Mouse (Mus musculus): Measurements from ENCODE around the gene Atp1b1. TPM values are rescaled to one million over a fixed set of nuclear protein-coding genes. Genes with fewer than 3 reads are reported as not detected.

Atp1b1 gene
- total and polyA plus RNA-seq, 3 experiments = 0.23 to 0.43 TPM; not detected in 1

GRCm38 (mm10) chr1:164453146-164453545, 5.0 kb downstream of the Atp1b1 start:
- no peak for DNase-seq (ENCODE audit: low read depth, low spot score)
- Histone ChIP-seq H3K36me3 (ENCODE audit: control insufficient read depth in 1 of 2, insufficient read depth in 2 of 2, low read length in 2 of 2) (no peaks in the 10 kb centered on the region), H3K27ac (ENCODE audit: control insufficient read depth, low read depth, low read length) (no peak overlapping the region)

GRCm38 (mm10) chr1:164452580-164452979, 5.6 kb downstream of the Atp1b1 start:
- no peak overlapping the region for H3K27ac ChIP-seq (ENCODE audit: control insufficient read depth, low read depth, low read length)
- H3K79me2 ChIP-seq (ENCODE audit: control insufficient read depth, insufficient read depth, low read length, poor library complexity) = no peaks in the 10 kb centered on the region
- H3K9me3 ChIP-seq (replicated peaks; ENCODE audit: insufficient read depth, low read length) = no peaks in the 10 kb centered on the region
- TF ChIP-seq NELFE (IDR thresholded peaks at IDR 0.05; ENCODE audit: low read depth, low read length) (no peak), CHD1 (IDR thresholded peaks at IDR 0.05; ENCODE audit: low read depth, low read length) (no peak), ZKSCAN1 (IDR thresholded peaks at IDR 0.05; ENCODE audit: low read depth, low read length) (no peak), ETS1 (IDR thresholded peaks at IDR 0.05; ENCODE audit: low read depth, low read length) (no peak), MAX (IDR thresholded peaks at IDR 0.05; ENCODE audit: low read length) (no peak), KAT2A (conservative IDR thresholded peaks at IDR 0.05; ENCODE audit: low read depth, low read length) (no peak), CHD2 (IDR thresholded peaks at IDR 0.05; ENCODE audit: low read length) (no peak), BHLHE40 (IDR thresholded peaks at IDR 0.05; ENCODE audit: borderline replicate concordance, low read depth, low read length) (no peak), TCF12 (IDR thresholded peaks at IDR 0.05; ENCODE audit: low read depth, low read length) (no peak)
- no peak overlapping the region for H3K4me3 ChIP-seq (ENCODE audit: control insufficient read depth in 1 of 2, insufficient read depth in 1 of 2, low read depth in 2 of 2, low read length in 2 of 2)
- no peaks in the 10 kb centered on the region for H3K27me3 ChIP-seq (ENCODE audit: control insufficient read depth in 1 of 2, insufficient read depth in 2 of 2, low read length in 2 of 2)
- H3K4me1 ChIP-seq (ENCODE audit: control insufficient read depth in 1 of 2, insufficient read depth in 2 of 2, low read length in 2 of 2) = no peaks in the 10 kb centered on the region
- H3K36me3 ChIP-seq (ENCODE audit: control insufficient read depth in 1 of 2, insufficient read depth in 2 of 2, low read length in 2 of 2) = no peaks in the 10 kb centered on the region
- no peak for DNase-seq (ENCODE audit: low read depth, low spot score)
- no peak overlapping the region for H3K9ac ChIP-seq (ENCODE audit: control insufficient read depth, low read depth, low read length, poor library complexity, severe bottlenecking)

More at GRCm38 (mm10) chr1:164453146-164453545, 5.0 kb downstream of the Atp1b1 start:
- H3K79me2 ChIP-seq (ENCODE audit: control insufficient read depth, insufficient read depth, low read length, poor library complexity) = no peaks in the 10 kb centered on the region
- H3K4me1 ChIP-seq (ENCODE audit: control insufficient read depth in 1 of 2, insufficient read depth in 2 of 2, low read length in 2 of 2) = no peaks in the 10 kb centered on the region
- TF ChIP-seq ELF1 (IDR thresholded peaks at IDR 0.05; ENCODE audit: low read depth, low read length) (no peak), TAL1 (IDR thresholded peaks at IDR 0.05; ENCODE audit: low read length) (no peak), MAZ (IDR thresholded peaks at IDR 0.05; ENCODE audit: low read depth, low read length) (no peak), POLR2AphosphoS5 (IDR thresholded peaks at IDR 0.05; ENCODE audit: borderline replicate concordance, low read depth, low read length) (no peak), ZKSCAN1 (IDR thresholded peaks at IDR 0.05; ENCODE audit: low read depth, low read length) (no peak)
- H3K9me3 ChIP-seq (replicated peaks; ENCODE audit: insufficient read depth, low read length) = no peaks in the 10 kb centered on the region
- H3K9ac ChIP-seq (ENCODE audit: control insufficient read depth, low read depth, low read length, poor library complexity, severe bottlenecking) = no peak overlapping the region
- H3K27me3 ChIP-seq (ENCODE audit: control insufficient read depth in 1 of 2, insufficient read depth in 2 of 2, low read length in 2 of 2) = no peaks in the 10 kb centered on the region
- no peak overlapping the region for H3K4me3 ChIP-seq (ENCODE audit: control insufficient read depth in 1 of 2, insufficient read depth in 1 of 2, low read depth in 2 of 2, low read length in 2 of 2)

GRCm38 (mm10) chr1:164451346-164451745, 6.8 kb downstream of the Atp1b1 start:
- Histone ChIP-seq H3K36me3 (ENCODE audit: control insufficient read depth in 1 of 2, insufficient read depth in 2 of 2, low read length in 2 of 2) (no peaks in the 10 kb centered on the region), H3K9ac (ENCODE audit: control insufficient read depth, low read depth, low read length, poor library complexity, severe bottlenecking) (no peak overlapping the region), H3K9me3 (replicated peaks; ENCODE audit: insufficient read depth, low read length) (no peaks in the 10 kb centered on the region), H3K4me1 (ENCODE audit: control insufficient read depth in 1 of 2, insufficient read depth in 2 of 2, low read length in 2 of 2) (no peaks in the 10 kb centered on the region), H3K27me3 (ENCODE audit: control insufficient read depth in 1 of 2, insufficient read depth in 2 of 2, low read length in 2 of 2) (no peaks in the 10 kb centered on the region), H3K79me2 (ENCODE audit: control insufficient read depth, insufficient read depth, low read length, poor library complexity) (no peaks in the 10 kb centered on the region), H3K4me3 (ENCODE audit: control insufficient read depth in 1 of 2, insufficient read depth in 1 of 2, low read depth in 2 of 2, low read length in 2 of 2) (no peak overlapping the region), H3K27ac (ENCODE audit: control insufficient read depth, low read depth, low read length) (no peak overlapping the region)
- DNase-seq (ENCODE audit: low read depth, low spot score) = no peak
- TF ChIP-seq TAL1 (IDR thresholded peaks at IDR 0.05; ENCODE audit: low read length) (no peak), CTCF (IDR thresholded peaks at IDR 0.05 in 2 of 3, conservative IDR thresholded peaks at IDR 0.05 in 1 of 3; ENCODE audit: control insufficient read depth in 1 of 3, insufficient read depth in 1 of 3, low read depth in 2 of 3, low read length in 3 of 3, poor library complexity in 1 of 3, severe bottlenecking in 1 of 3) (no peak), MXI1 (IDR thresholded peaks at IDR 0.05; ENCODE audit: low read depth, low read length) (no peak), NELFE (IDR thresholded peaks at IDR 0.05; ENCODE audit: low read depth, low read length) (no peak), USF2 (IDR thresholded peaks at IDR 0.05; ENCODE audit: borderline replicate concordance in 1 of 2, insufficient read depth in 1 of 2, low read depth in 1 of 2, low read length in 2 of 2) (no peak), BHLHE40 (IDR thresholded peaks at IDR 0.05; ENCODE audit: borderline replicate concordance, low read depth, low read length) (no peak), ZKSCAN1 (IDR thresholded peaks at IDR 0.05; ENCODE audit: low read depth, low read length) (no peak), GABPA (IDR thresholded peaks at IDR 0.05; ENCODE audit: low read depth, low read length) (no peak), RAD21 (IDR thresholded peaks at IDR 0.05; ENCODE audit: low read depth, low read length) (no peak), ZC3H11A (IDR thresholded peaks at IDR 0.05; ENCODE audit: low read depth, low read length) (no peak), KAT2A (conservative IDR thresholded peaks at IDR 0.05; ENCODE audit: low read depth, low read length) (no peak), MEF2A (IDR thresholded peaks at IDR 0.05; ENCODE audit: extremely low read depth, insufficient replicate concordance, low read depth, low read length, poor library complexity, severe bottlenecking) (no peak), EP300 (IDR thresholded peaks at IDR 0.05; ENCODE audit: low read depth in 1 of 2, low read length in 2 of 2) (no peak), MAFK (IDR thresholded peaks at IDR 0.05; ENCODE audit: borderline replicate concordance, low read depth, low read length) (no peak)

Data from MEL (cell line).